Mouse (Mus musculus): ENCODE data around the gene Akap11. TPM values are rescaled to one million over a fixed set of nuclear protein-coding genes. Genes with fewer than 3 reads are reported as not detected.

Akap11 gene
- polyA plus RNA-seq, 1 experiment from 2014 or later = 19.3 TPM

DNA sequence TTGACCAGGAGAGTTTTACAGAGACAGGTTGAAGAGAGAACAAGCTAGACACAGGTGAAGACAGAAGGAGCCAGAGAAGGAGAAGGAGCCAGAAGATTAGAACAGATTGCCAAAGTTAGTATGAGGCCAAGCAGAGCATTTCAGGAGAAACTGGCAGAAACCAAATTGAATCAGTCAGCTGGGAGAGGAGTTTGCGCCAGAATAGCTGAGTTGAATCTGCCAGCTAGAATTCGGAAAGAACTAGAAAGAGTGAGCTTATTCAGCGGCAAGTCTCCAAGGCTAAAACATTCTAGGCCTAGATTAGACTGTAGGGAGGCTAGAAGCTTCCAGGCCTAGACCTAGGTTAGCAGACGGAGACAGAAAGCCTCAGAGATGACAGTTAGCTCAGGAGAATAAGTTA lies 65.9 kb downstream of the Akap11 start:
- 86% methylated on average over 4 of the region's 4 CpGs for WGBS
- H3K36me3 ChIP-seq = no peaks in the 10 kb centered on the region
- no peaks in the 10 kb centered on the region for H3K9me3 ChIP-seq
- H3K4me3 ChIP-seq = no peak overlapping the region
- H3K27me3 ChIP-seq = no peaks in the 10 kb centered on the region
- no peak overlapping the region for H3K27ac ChIP-seq
- no peaks in the 10 kb centered on the region for H3K4me1 ChIP-seq
- no peak overlapping the region for H3K4me2 ChIP-seq
- no peak for ATAC-seq (ENCODE audit: insufficient number of reproducible peaks, low FRiP score, low TSS enrichment, low read depth)
- no peak overlapping the region for H3K9ac ChIP-seq

DNA sequence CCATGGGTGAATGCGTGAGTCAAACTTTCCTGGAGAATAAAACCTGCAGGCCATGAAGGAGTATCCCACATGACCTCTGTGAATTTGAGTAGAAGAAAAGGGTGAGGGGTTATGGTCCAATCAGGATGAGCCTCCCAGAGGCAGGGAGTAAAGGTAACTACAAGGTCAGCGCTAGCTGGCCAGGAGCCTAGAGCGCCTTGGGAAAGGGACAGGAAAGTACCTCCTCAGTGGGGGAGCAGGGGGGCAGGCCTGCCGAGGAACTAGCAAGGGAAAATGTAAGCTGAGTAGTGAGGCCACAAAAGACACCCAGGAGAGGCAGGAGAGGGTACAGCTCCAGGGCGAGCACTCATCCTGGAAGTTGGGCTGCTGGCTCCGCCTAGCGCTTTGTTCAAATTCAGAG lies 67.6 kb downstream of the Akap11 start:
- Histone ChIP-seq H3K36me3 (no peaks in the 10 kb centered on the region), H3K4me1 (no peaks in the 10 kb centered on the region), H3K9me3 (no peaks in the 10 kb centered on the region), H3K4me2 (no peak overlapping the region), H3K9ac (no peak overlapping the region), H3K4me3 (no peak overlapping the region), H3K27ac (no peak overlapping the region), H3K27me3 (no peaks in the 10 kb centered on the region)
- no peak for ATAC-seq (ENCODE audit: insufficient number of reproducible peaks, low FRiP score, low TSS enrichment, low read depth)
- 73% methylated on average over 7 of the region's 7 CpGs for WGBS

- no peak for ATAC-seq (ENCODE audit: insufficient number of reproducible peaks, low FRiP score, low TSS enrichment, low read depth)
These were observed 68.6 kb downstream of the Akap11 start for GRCm38 (mm10) chr14:78467994-78468393.

GRCm38 (mm10) chr14:78464353-78464752 lies 72.3 kb downstream of the Akap11 start:
- no peaks in the 10 kb centered on the region for H3K27me3 ChIP-seq
- no peaks in the 10 kb centered on the region for H3K36me3 ChIP-seq
- no peak for ATAC-seq (ENCODE audit: insufficient number of reproducible peaks, low FRiP score, low TSS enrichment, low read depth)
- H3K4me1 ChIP-seq = peaks cover 2% of the 10 kb centered on the region; the same call in 1 of the 2 replicates
- no peak overlapping the region for H3K9ac ChIP-seq
- H3K27ac ChIP-seq = no peak overlapping the region
- H3K4me3 ChIP-seq = no peak overlapping the region
- H3K9me3 ChIP-seq = no peaks in the 10 kb centered on the region
- 83% methylated on average over 4 of the region's 4 CpGs for whole genome bisulfite sequencing
- H3K4me2 ChIP-seq = no peak overlapping the region

More at GRCm38 (mm10) chr14:78467994-78468393, 68.6 kb downstream of the Akap11 start:
- no peaks in the 10 kb centered on the region for H3K4me1 ChIP-seq
- H3K27me3 ChIP-seq = no peaks in the 10 kb centered on the region
- WGBS = 83% methylated on average over 4 of the region's 4 CpGs
- H3K9ac ChIP-seq = no peak overlapping the region
- H3K36me3 ChIP-seq = no peaks in the 10 kb centered on the region
- no peak overlapping the region for H3K27ac ChIP-seq
- no peaks in the 10 kb centered on the region for H3K9me3 ChIP-seq
- H3K4me2 ChIP-seq = no peak overlapping the region
- no peak overlapping the region for H3K4me3 ChIP-seq

- no peak overlapping the region for H3K4me2 ChIP-seq
- H3K36me3 ChIP-seq = no peaks in the 10 kb centered on the region
- no peak overlapping the region for H3K27ac ChIP-seq
- 57% methylated on average over 5 of the region's 5 CpGs for WGBS
- ATAC-seq (ENCODE audit: insufficient number of reproducible peaks, low FRiP score, low TSS enrichment, low read depth) = no peak
- H3K4me3 ChIP-seq = no peak overlapping the region
- peaks cover 4% of the 10 kb centered on the region; the same call in 1 of the 2 replicates for H3K4me1 ChIP-seq
- H3K9me3 ChIP-seq = no peaks in the 10 kb centered on the region
- no peaks in the 10 kb centered on the region for H3K27me3 ChIP-seq
- no peak overlapping the region for H3K9ac ChIP-seq
These were observed 77.5 kb downstream of the Akap11 start for GRCm38 (mm10) chr14:78459121-78459520.

DNA sequence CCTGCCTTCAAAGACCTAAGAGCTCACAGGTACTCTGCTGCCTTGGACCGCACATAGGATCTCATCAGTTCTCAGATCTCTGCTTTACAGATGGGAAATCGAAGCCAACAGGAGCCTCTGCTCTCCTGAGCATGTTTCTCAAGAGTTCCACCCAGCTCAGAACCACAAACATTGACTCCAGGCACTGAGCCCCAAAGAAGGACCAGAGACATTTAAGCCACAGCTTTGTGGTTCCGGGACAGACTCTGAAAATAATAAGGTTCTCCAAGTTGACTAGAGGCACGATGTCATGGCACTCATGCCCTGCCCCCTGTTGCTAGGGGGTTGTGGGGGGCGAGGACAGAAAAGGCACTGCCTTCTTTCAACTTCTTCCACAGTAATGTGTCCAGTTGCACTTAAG lies 77.9 kb downstream of the Akap11 start:
- ATAC-seq (ENCODE audit: insufficient number of reproducible peaks, low FRiP score, low TSS enrichment, low read depth) = no peak
- 71% methylated on average over 5 of the region's 5 CpGs for WGBS

GRCm38 (mm10) chr14:78454970-78455369 lies 81.6 kb downstream of the Akap11 start:
- H3K4me1 ChIP-seq = peaks cover 4% of the 10 kb centered on the region; the same call in 1 of the 2 replicates
- H3K9ac ChIP-seq = no peak overlapping the region
- no peak overlapping the region for H3K4me3 ChIP-seq
- H3K4me2 ChIP-seq = no peak overlapping the region
- ATAC-seq (ENCODE audit: insufficient number of reproducible peaks, low FRiP score, low TSS enrichment, low read depth) = no peak
- no peak overlapping the region for H3K27ac ChIP-seq
- H3K9me3 ChIP-seq = no peaks in the 10 kb centered on the region
- 86% methylated on average over 5 of the region's 5 CpGs for WGBS
- no peaks in the 10 kb centered on the region for H3K36me3 ChIP-seq
- H3K27me3 ChIP-seq = no peaks in the 10 kb centered on the region

More for the DNA sequence above, 77.9 kb downstream of the Akap11 start:
- no peaks in the 10 kb centered on the region for H3K9me3 ChIP-seq
- no peak overlapping the region for H3K9ac ChIP-seq
- H3K27ac ChIP-seq = no peak overlapping the region
- no peaks in the 10 kb centered on the region for H3K27me3 ChIP-seq
- H3K36me3 ChIP-seq = no peaks in the 10 kb centered on the region
- H3K4me1 ChIP-seq = peaks cover 4% of the 10 kb centered on the region; the same call in 1 of the 2 replicates
- no peak overlapping the region for H3K4me2 ChIP-seq
- no peak overlapping the region for H3K4me3 ChIP-seq

DNA sequence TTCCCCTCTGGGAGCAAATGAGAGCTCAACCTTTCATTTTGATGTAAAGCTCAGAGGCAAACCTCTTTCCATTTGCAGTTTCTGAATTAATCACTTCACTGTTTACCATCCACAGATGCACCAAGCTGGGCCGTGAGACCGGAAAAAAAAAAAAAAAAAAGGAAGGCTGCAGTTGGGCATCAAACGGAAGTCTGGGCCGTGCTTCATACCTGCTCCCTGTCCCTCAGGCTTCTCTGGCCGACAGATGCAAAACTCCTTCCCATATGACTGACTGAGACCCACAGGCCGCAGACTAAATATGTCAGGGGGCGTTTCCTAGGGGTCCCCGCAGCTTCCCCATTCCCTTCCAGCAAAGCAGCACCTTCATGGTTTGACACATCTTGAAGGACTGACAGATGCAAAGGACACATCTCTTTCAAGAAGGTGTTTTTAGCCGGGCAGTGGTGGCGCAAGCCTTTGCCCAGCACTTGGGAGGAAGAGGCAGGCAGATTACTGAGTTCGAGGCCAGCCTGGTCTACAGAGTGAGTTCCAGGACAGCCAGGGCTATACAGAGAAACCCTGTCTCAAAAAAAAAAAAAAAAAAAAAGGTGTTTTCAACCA lies 87.7 kb downstream of the Akap11 start:
- H3K27ac ChIP-seq = no peak overlapping the region
- H3K9ac ChIP-seq = no peak overlapping the region
- H3K27me3 ChIP-seq = no peaks in the 10 kb centered on the region
- no peaks in the 10 kb centered on the region for H3K36me3 ChIP-seq
- H3K4me2 ChIP-seq = no peak overlapping the region
- ATAC-seq (ENCODE audit: insufficient number of reproducible peaks, low FRiP score, low TSS enrichment, low read depth) = no peak
- no peaks in the 10 kb centered on the region for H3K4me1 ChIP-seq
- H3K9me3 ChIP-seq = no peaks in the 10 kb centered on the region
- no peak overlapping the region for H3K4me3 ChIP-seq
- 79% methylated on average over 11 of the region's 11 CpGs for WGBS

DNA sequence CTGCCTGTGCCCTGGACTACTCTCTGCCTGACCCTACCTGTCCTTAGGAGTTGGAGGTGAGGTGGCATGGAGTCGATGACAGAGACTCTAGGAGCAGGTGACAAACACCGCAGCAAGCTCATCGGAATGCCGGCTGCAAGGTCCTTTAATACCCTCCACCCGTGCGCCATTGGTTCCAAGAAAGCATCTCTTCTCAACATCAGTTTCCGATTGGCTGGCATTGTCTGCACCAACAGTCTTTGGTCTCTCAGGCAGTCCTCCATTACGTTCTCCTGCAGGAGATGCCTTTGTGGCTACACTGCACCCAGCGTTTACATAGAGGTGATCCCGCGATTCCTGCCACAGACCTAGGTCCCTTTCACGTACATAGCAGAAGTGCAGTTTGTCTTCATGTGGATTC lies 88.6 kb downstream of the Akap11 start:
- whole genome bisulfite sequencing = 87% methylated on average over 12 of the region's 12 CpGs

DNA sequence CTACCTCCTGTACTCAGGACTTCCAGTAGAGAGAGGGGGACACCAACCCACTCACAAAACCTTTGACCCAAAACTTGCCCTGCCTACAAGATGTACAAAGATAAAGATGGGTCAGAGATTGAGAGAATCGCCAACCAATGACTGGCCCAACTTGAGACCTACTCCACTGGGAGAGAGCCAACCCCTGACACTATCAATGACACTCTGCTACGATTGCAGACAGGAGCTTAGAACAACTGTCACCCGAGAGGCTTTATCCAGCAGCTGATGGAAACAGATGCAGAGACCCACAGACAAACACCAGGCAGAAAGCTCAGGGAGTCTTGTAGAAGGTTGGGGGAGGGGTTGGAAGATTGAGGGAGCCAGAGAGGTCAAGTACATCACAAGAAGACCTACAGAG lies 89.1 kb downstream of the Akap11 start:
- Histone ChIP-seq H3K4me3 (no peak overlapping the region), H3K9ac (no peak overlapping the region), H3K4me1 (no peaks in the 10 kb centered on the region), H3K4me2 (no peak overlapping the region), H3K27me3 (no peaks in the 10 kb centered on the region), H3K9me3 (no peaks in the 10 kb centered on the region), H3K36me3 (no peaks in the 10 kb centered on the region), H3K27ac (no peak overlapping the region)
- 78% methylated on average over 3 of the region's 3 CpGs for WGBS
- ATAC-seq (ENCODE audit: insufficient number of reproducible peaks, low FRiP score, low TSS enrichment, low read depth) = peak; percentile 50; the same call in 1 of the 2 replicates

More for the DNA sequence above, 88.6 kb downstream of the Akap11 start:
- H3K9ac ChIP-seq = no peak overlapping the region
- no peak overlapping the region for H3K27ac ChIP-seq
- no peaks in the 10 kb centered on the region for H3K9me3 ChIP-seq
- H3K36me3 ChIP-seq = no peaks in the 10 kb centered on the region
- H3K4me1 ChIP-seq = no peaks in the 10 kb centered on the region
- no peak for ATAC-seq (ENCODE audit: insufficient number of reproducible peaks, low FRiP score, low TSS enrichment, low read depth)
- H3K4me2 ChIP-seq = no peak overlapping the region
- no peak overlapping the region for H3K4me3 ChIP-seq
- H3K27me3 ChIP-seq = no peaks in the 10 kb centered on the region

Other genes starting within 250 kb of the Akap11 start
- 0.96 and 1.7 TPM in 2 replicates for gene Tnfsf11, start 228.8 kb downstream of the Akap11 start, polyA plus RNA-seq (2015; fragmentation: Nextera tagmentation; extraction: Ambion mirVana)
- gene Dgkh, start 196.0 kb upstream of the Akap11 start, polyA plus RNA-seq (2015; fragmentation: Nextera tagmentation; extraction: Ambion mirVana) = 1.4 and 1.5 TPM in 2 replicates